Mouse (Mus musculus) E14TG2a.4 (cell line): ENCODE results near the gene Sgsm3.

Experiments
- NANOG ChIP-seq: IDR thresholded peaks from 2 replicates; pipeline ENCODE4 v1.6.1; 2014; ENCODE audit warnings: borderline replicate concordance, low read length, mixed read lengths
- POU5F1 ChIP-seq: IDR thresholded peaks from 2 replicates; pipeline ENCODE4 v1.6.1; 2014; ENCODE audit warnings: low read length, borderline replicate concordance

DNA sequence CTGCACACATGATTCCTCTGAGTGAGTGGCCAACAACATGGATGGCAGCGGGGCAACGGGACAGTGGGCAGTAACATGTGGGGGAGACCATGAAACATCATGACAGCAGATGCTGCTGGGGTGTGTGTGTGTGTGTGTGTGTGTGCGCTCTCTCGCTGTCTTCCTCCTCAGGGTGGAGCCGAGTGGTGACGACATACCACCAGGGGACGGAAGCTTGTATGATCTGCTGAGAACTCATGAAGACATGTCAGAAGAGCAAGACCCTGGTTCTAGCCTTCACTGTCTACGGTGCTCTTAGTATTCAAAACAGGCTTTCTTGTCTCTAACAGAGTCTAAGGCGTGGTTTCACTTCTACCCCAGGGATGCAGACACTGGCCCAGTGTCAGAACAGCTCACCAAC lies 66.9 kb downstream of the Sgsm3 start:
- TF ChIP-seq POU5F1: no peak
- TF ChIP-seq NANOG: no peak
